18 mouse cellular contexts compared by ENCODE assay signal in the genomic region with DNA sequence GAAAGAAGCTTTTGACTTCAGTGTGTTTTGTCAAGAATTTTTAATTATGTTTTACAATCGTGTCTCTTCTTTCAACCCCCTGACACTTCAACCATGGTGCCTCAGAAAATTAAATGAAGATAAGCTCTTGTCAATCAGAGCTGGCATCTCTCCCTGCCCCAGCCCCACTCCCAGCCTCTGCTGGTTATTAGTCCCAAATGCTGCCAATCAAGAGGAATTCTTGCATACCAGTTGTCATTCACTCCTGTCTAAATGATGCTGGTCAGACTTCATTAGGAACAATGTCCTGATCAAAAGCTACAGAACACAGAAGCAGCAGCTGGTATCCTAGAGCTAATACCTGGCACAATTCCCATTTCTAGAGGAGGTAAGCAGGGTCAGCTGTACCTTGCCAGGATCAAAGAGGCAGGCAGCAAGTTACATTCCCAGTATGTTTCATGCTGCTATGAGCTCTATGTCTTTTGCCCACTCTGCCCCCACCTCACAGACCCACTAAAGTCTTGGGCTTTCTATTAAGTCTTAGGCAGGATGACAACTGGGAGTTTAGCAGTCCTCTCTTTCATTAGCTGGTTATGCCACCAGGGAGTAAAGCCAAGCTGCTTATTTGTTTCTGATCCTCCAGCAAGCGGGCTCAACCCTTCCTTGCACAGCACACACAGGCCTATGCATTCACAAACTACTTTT.
DNase-seq lines count a peak whose midpoint lies in the region; ATAC-seq lines count a peak whose summit lies in the region.
"Had no signal": no experiment of that assay in that cellular context is flagged by ENCODE, and none has a peak within 500 bp of the region (broad histone marks: within the 10 kb centered on the region; RNA-seq: fewer than 3 reads in every experiment).

No protein-coding gene starts in this region.

- no peaks in the 10 kb centered on the region for H3K27me3 ChIP-seq in hindbrain, embryonic 14.5 days (ENCODE audit: control insufficient read depth, insufficient read depth, low read length)
- H3K27me3 ChIP-seq: CH12.LX; lung, embryonic 15.5 days; Patski had no signal

- H3K27ac ChIP-seq in hindbrain, embryonic 14.5 days = peak overlapping the region; percentile 51
- H3K27ac ChIP-seq: gastrocnemius, adult 2 months; heart, embryonic 10.5 days; layer of hippocampus, adult 2 months; lung, embryonic 15.5 days had no signal

- peak; percentile 63 for DNase-seq in retina, postnatal 1 day
- no peak for DNase-seq in retina, embryonic 14.5 days (ENCODE audit: low spot score)
- DNase-seq in cerebellum, postnatal 10 days = peak; percentile 33 to 64
- DNase-seq in hindbrain, embryonic 14.5 days (ENCODE audit: low spot score) = no peak
- DNase-seq in retina, postnatal 7 days (ENCODE audit: low read depth, low spot score) = peak; percentile 41
- DNase-seq in heart, adult 8-10 months (ENCODE audit: low spot score) = no peak
- no peak for DNase-seq in gastrocnemius, adult 8-10 months (ENCODE audit: low spot score in 2 of 2)
- DNase-seq: embryo, embryonic 11 days; gastrocnemius, adult 2 months; heart, postnatal 4 days; kidney, adult 8-10 months; spleen, adult 18-20 months had no signal

- no peak overlapping the region for H3K9ac ChIP-seq in hindbrain, embryonic 14.5 days
- H3K9ac ChIP-seq: lung, embryonic 15.5 days had no signal

- 23% methylated on average over 2 of the region's 2 CpGs for WGBS in hindbrain, embryonic 14.5 days

- no peaks in the 10 kb centered on the region for H3K36me3 ChIP-seq in hindbrain, embryonic 14.5 days (replicated peaks; ENCODE audit: control insufficient read depth, insufficient read depth)
- H3K36me3 ChIP-seq: heart, embryonic 10.5 days; lung, embryonic 15.5 days had no signal

- no peaks in the 10 kb centered on the region for H3K9me3 ChIP-seq in hindbrain, embryonic 14.5 days (ENCODE audit: control insufficient read depth, low read length)
- H3K9me3 ChIP-seq: heart, embryonic 10.5 days; lung, embryonic 15.5 days had no signal

- H3K4me1 ChIP-seq in hindbrain, embryonic 14.5 days (replicated peaks; ENCODE audit: control insufficient read depth, insufficient read depth, low read length) = peaks cover 37% of the 10 kb centered on the region

- H3K4me3 ChIP-seq in hindbrain, embryonic 14.5 days (replicated peaks; ENCODE audit: low read length) = no peak overlapping the region
- H3K4me3 ChIP-seq: gastrocnemius, adult 2 months; heart, embryonic 10.5 days; layer of hippocampus, adult 2 months; lung, embryonic 15.5 days had no signal

- H3K4me2 ChIP-seq in hindbrain, embryonic 14.5 days (replicated peaks) = no peak overlapping the region
- H3K4me2 ChIP-seq: lung, embryonic 15.5 days had no signal

- ATAC-seq in hindbrain, embryonic 14.5 days (ENCODE audit: low FRiP score) = 0 out of 2 replicates have a peak, but pooled peaks have one; percentile 14
- no peak for ATAC-seq in monocyte, adult 5-6 weeks (replicated peaks; ENCODE audit: insufficient number of reproducible peaks, low FRiP score, low TSS enrichment, poor library complexity, severe bottlenecking)
- ATAC-seq: Patski had no signal

Comparison
In these comparisons a context has a peak if more than half of its experiments do, and no peak if none do; other contexts are left out.
1. DNase-seq: peak in retina, postnatal 1 day (single experiment), cerebellum, postnatal 10 days (2 of 2) and retina, postnatal 7 days (single experiment); none in retina, embryonic 14.5 days (single experiment), hindbrain, embryonic 14.5 days (single experiment), heart, adult 8-10 months (single experiment) and gastrocnemius, adult 8-10 months (0 of 2).